Mouse (Mus musculus) stomach, embryonic 14.5 days (tissue): ENCODE results near the gene Cpne2. TPM values are rescaled to one million over a fixed set of nuclear protein-coding genes. Genes with fewer than 3 reads are reported as not detected.

ENCODE experiments used
- ATAC-seq: fragments of 200-750 bp; cut with Nextera tagmentation; 2 replicates; pipeline ENCODE4 v1.8.0; 2017; ENCODE audit warnings: low read depth, moderate TSS enrichment; ENCODE audit not compliant: insufficient number of reproducible peaks, insufficient read depth, low FRiP score
- H3K27ac ChIP-seq: fragments of 300-500 bp; sonication (generic); 2 replicates; pipeline ENCODE4 v1.5.1; 2014; ENCODE audit warnings: mild to moderate bottlenecking, low read length, moderate library complexity, mixed read lengths
- H3K27me3 ChIP-seq: fragments of 300-500 bp; sonication (generic); 2 replicates; pipeline ENCODE4 v1.6.1; 2014; ENCODE audit warnings: low read length, control low read depth, mixed read lengths; ENCODE audit not compliant: control insufficient read depth, insufficient read depth
- H3K36me3 ChIP-seq: fragments of 300-500 bp; sonication (generic); 2 replicates; pipeline ENCODE4 v1.6.1; 2014; ENCODE audit warnings: mild to moderate bottlenecking, control low read depth, low read length, moderate library complexity, mixed read lengths; ENCODE audit not compliant: control insufficient read depth, insufficient read depth
- H3K4me1 ChIP-seq: fragments of 300-500 bp; sonication (generic); 2 replicates; pipeline ENCODE4 v1.6.1; 2014; ENCODE audit warnings: low read length, control low read depth, mixed read lengths; ENCODE audit not compliant: control insufficient read depth, insufficient read depth
- H3K4me2 ChIP-seq: fragments of 300-500 bp; sonication (generic); replicated peaks from 2 replicates; pipeline ENCODE4 v1.6.1; 2014; ENCODE audit warnings: low read depth, low read length, control low read depth
- H3K4me3 ChIP-seq: fragments of 300-500 bp; sonication (generic); 2 replicates; pipeline ENCODE4 v1.5.1; 2014; ENCODE audit warnings: low read depth, low read length, control low read depth
- H3K9ac ChIP-seq: fragments of 300-500 bp; sonication (generic); replicated peaks from 2 replicates; pipeline ENCODE4 v1.6.1; 2014; ENCODE audit warnings: low read depth, mild to moderate bottlenecking, control low read depth, low read length, moderate library complexity, mixed read lengths
- H3K9me3 ChIP-seq: fragments of 300-500 bp; sonication (generic); 2 replicates; pipeline ENCODE4 v1.6.1; 2016; ENCODE audit warnings: low read depth, low read length, control low read depth; ENCODE audit not compliant: control insufficient read depth
- WGBS: fragments of 180-500 bp; shearing (Covaris S2); extraction: QIAGEN DNeasy Blood & Tissue Kit; methylation state at CpG from one replicate; pipeline ENCODE4 v1.1.7; 2014; 5-methylcytosine and 5-hydroxymethylcytosine counted together
- polyA plus RNA-seq: library from polyadenylated mRNA; unstranded; fragments of >200 nt; fragmentation: Nextera tagmentation; extraction: Ambion mirVana; gene quantifications from 2 replicates; pipeline ENCODE4 v1.2.1, GENCODE M21; 2014

Gene Cpne2
- polyA plus RNA-seq, 1 experiment from 2014 or later = 14.9 TPM

DNA sequence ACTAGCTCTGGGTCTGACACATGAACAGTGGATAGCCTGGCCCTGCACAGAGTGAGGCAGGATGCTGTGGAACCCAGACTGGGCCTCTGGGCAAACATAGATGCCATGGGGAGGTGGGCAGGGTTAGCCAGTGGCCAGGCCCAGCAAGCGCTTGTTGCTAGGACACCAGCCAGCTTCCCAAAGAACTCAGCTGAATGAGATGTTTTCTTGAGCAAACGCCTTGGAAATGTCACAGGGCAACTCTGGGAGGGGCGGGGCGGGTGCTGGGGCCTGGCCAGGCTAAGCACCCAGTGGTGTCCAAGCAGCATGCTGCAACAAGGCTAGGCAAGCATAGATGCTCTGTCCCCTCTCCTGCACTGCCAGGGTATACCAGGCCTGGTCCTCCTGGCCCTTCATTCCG, 28.5 kb downstream of the Cpne2 start:
- H3K36me3 ChIP-seq = no peaks in the 10 kb centered on the region
- H3K4me3 ChIP-seq = no peak overlapping the region
- H3K9ac ChIP-seq = no peak overlapping the region
- WGBS = 56% methylated on average over 5 of the region's 5 CpGs
- H3K4me2 ChIP-seq = no peak overlapping the region
- H3K27me3 ChIP-seq = no peaks in the 10 kb centered on the region
- 0 out of 2 replicates have a peak, but pooled peaks cover 2% of the 10 kb centered on the region for H3K4me1 ChIP-seq
- ATAC-seq = no peak
- no peaks in the 10 kb centered on the region for H3K9me3 ChIP-seq
- H3K27ac ChIP-seq = no peak overlapping the region

GRCm38 (mm10) chr8:94564421-94564820, 31.6 kb downstream of the Cpne2 start:
- Histone ChIP-seq H3K4me1 (no peaks in the 10 kb centered on the region), H3K4me2 (no peak overlapping the region), H3K9ac (no peak overlapping the region), H3K27me3 (no peaks in the 10 kb centered on the region), H3K9me3 (no peaks in the 10 kb centered on the region), H3K4me3 (no peak overlapping the region), H3K36me3 (no peaks in the 10 kb centered on the region), H3K27ac (no peak overlapping the region)
- no peak for ATAC-seq

GRCm38 (mm10) chr8:94566033-94566432, 33.2 kb downstream of the Cpne2 start:
- no peak overlapping the region for H3K4me3 ChIP-seq
- H3K27me3 ChIP-seq = no peaks in the 10 kb centered on the region
- H3K4me2 ChIP-seq = no peak overlapping the region
- no peaks in the 10 kb centered on the region for H3K9me3 ChIP-seq
- 58% methylated on average over 6 of the region's 6 CpGs for WGBS
- H3K27ac ChIP-seq = no peak overlapping the region
- no peak for ATAC-seq
- H3K36me3 ChIP-seq = no peaks in the 10 kb centered on the region
- no peaks in the 10 kb centered on the region for H3K4me1 ChIP-seq
- no peak overlapping the region for H3K9ac ChIP-seq

GRCm38 (mm10) chr8:94566446-94567158, 33.8 kb downstream of the Cpne2 start:
- ATAC-seq = no peak
- Histone ChIP-seq H3K4me3 (no peak overlapping the region), H3K9me3 (no peaks in the 10 kb centered on the region), H3K27ac (no peak overlapping the region), H3K9ac (no peak overlapping the region), H3K27me3 (no peaks in the 10 kb centered on the region), H3K36me3 (no peaks in the 10 kb centered on the region), H3K4me1 (no peaks in the 10 kb centered on the region), H3K4me2 (no peak overlapping the region)
- 57% methylated on average over 15 of the region's 15 CpGs for WGBS

DNA sequence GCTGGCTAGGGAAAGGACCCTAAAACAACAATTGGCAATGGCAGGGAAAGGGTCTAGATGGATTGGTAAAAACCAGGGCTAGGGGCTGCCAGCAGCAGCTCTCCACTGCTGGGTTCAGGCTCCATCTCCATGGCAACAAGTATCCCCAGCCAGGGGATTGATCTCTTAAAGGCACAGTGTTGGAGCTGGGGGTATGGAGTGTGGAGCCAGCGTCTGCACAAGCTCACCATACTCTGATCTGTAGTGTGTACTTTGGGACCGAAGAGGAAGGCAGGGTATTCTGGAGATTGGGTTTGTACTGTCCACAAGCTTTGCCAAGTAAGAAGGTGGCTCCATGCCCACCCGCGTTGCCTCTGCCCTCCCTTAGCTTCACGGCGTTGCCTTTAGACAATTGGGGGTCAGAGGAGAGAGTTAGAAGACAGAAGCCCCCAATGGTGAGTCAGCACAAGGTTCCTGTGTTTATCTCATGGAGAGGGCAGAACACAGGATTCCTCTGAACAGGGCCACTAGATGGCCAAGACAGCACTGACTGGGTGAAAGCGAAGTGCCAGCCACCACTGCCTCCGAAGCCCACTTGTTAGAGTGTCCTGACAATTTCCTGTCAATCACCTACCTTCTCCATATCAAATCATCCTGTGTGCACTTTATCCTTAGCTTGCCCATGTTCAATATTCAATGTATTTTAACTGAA, 34.5 kb downstream of the Cpne2 start:
- H3K36me3 ChIP-seq = no peaks in the 10 kb centered on the region
- no peak for ATAC-seq

GRCm38 (mm10) chr8:94568098-94568497, 35.3 kb downstream of the Cpne2 start:
- Histone ChIP-seq H3K36me3 (no peaks in the 10 kb centered on the region), H3K27me3 (no peaks in the 10 kb centered on the region), H3K4me3 (no peak overlapping the region), H3K4me1 (no peaks in the 10 kb centered on the region), H3K9ac (no peak overlapping the region), H3K9me3 (no peaks in the 10 kb centered on the region), H3K4me2 (no peak overlapping the region), H3K27ac (no peak overlapping the region)
- 85% methylated on average over 8 of the region's 8 CpGs for WGBS
- ATAC-seq = no peak

More for the DNA sequence above, 34.5 kb downstream of the Cpne2 start:
- no peaks in the 10 kb centered on the region for H3K9me3 ChIP-seq
- no peak overlapping the region for H3K4me2 ChIP-seq
- WGBS = 80% methylated on average over 8 of the region's 8 CpGs
- H3K4me1 ChIP-seq = no peaks in the 10 kb centered on the region
- no peaks in the 10 kb centered on the region for H3K27me3 ChIP-seq
- H3K4me3 ChIP-seq = no peak overlapping the region
- H3K27ac ChIP-seq = no peak overlapping the region
- no peak overlapping the region for H3K9ac ChIP-seq

DNA sequence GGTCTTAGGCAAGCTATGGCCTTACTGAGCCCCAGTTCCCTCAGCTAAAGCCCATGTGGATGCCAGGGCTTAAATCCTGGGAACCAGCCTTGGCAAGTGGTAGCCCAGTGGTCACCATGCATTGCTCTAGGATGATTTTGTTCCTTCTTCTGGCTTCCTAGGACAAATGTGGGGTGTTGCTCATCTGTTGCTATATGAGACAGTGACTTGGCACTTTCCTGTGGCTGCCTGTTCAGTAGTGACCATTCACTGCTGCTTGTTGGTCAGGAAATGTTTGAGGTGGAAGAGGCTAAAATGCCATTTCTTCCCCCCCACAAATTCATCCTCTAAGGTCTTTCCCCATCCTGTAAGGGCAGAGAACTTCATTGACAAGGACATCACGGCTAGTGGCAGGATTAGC, 36.6 kb downstream of the Cpne2 start:
- H3K9ac ChIP-seq = no peak overlapping the region
- H3K4me2 ChIP-seq = no peak overlapping the region
- no peak overlapping the region for H3K27ac ChIP-seq
- H3K9me3 ChIP-seq = no peaks in the 10 kb centered on the region
- no peaks in the 10 kb centered on the region for H3K27me3 ChIP-seq
- ATAC-seq = no peak
- WGBS = 75% methylated on average over 1 of the region's 1 CpGs
- peaks cover 10% of the 10 kb centered on the region for H3K36me3 ChIP-seq
- H3K4me1 ChIP-seq = no peaks in the 10 kb centered on the region
- H3K4me3 ChIP-seq = no peak overlapping the region

GRCm38 (mm10) chr8:94571896-94572295, 39.1 kb downstream of the Cpne2 start:
- WGBS = 72% methylated on average over 2 of the region's 2 CpGs
- H3K9me3 ChIP-seq = no peaks in the 10 kb centered on the region
- H3K36me3 ChIP-seq = peaks cover 32% of the 10 kb centered on the region
- H3K27ac ChIP-seq = no peak overlapping the region
- no peak overlapping the region for H3K4me3 ChIP-seq
- H3K9ac ChIP-seq = no peak overlapping the region
- H3K4me1 ChIP-seq = no peaks in the 10 kb centered on the region
- H3K27me3 ChIP-seq = no peaks in the 10 kb centered on the region
- no peak for ATAC-seq
- H3K4me2 ChIP-seq = no peak overlapping the region
